Mouse (Mus musculus) heart, postnatal 0 days (tissue): ENCODE measurements around the gene Cyp2g1. TPM values are rescaled to one million over a fixed set of nuclear protein-coding genes. Genes with fewer than 3 reads are reported as not detected.
A peak's percentile ranks its signal among the peaks of the same experiment; 100 is the strongest.
"Not testable (repeated sequence)": the region's sequence is repeated elsewhere in the genome, so short reads cannot be mapped to it uniquely, and the experiment has no call there.

Experiments used
- ATAC-seq: fragments of 200-750 bp; cut with Nextera tagmentation; 2 replicates; pipeline ENCODE4 v1.8.0; 2017; ENCODE audit warnings: low read depth, moderate number of reproducible peaks, moderate library complexity; ENCODE audit not compliant: insufficient read depth
- DNase-seq: peaks from one replicate; pipeline ENCODE4 v3.0.0-alpha.2; 2016; ENCODE audit warnings: low spot score
- H3K27ac ChIP-seq: fragments of 300-500 bp; sonication (generic); 2 replicates; pipeline ENCODE4 v1.5.1; 2014; ENCODE audit warnings: low read depth, mild to moderate bottlenecking
- H3K27me3 ChIP-seq: fragments of 300-500 bp; sonication (generic); 2 replicates; pipeline ENCODE4 v1.6.1; 2014; ENCODE audit warnings: low read length, mixed read lengths; ENCODE audit not compliant: control insufficient read depth, insufficient read depth
- H3K36me3 ChIP-seq: fragments of 300-500 bp; sonication (generic); replicated peaks from 2 replicates; pipeline ENCODE4 v1.6.1; 2014; ENCODE audit warnings: low read length, mixed read lengths; ENCODE audit not compliant: control insufficient read depth, insufficient read depth
- H3K4me1 ChIP-seq: fragments of 300-500 bp; sonication (generic); 2 replicates; pipeline ENCODE4 v1.6.1; 2014; ENCODE audit warnings: antibody characterized with exemption; ENCODE audit not compliant: control insufficient read depth, insufficient read depth
- H3K4me2 ChIP-seq: fragments of 300-500 bp; sonication (generic); 2 replicates; pipeline ENCODE4 v1.6.1; 2014; ENCODE audit warnings: low read depth, mild to moderate bottlenecking, low read length, moderate library complexity
- H3K4me3 ChIP-seq: fragments of 300-500 bp; sonication (generic); 2 replicates; pipeline ENCODE4 v1.5.1; 2014; ENCODE audit warnings: low read depth, low read length
- H3K9ac ChIP-seq: fragments of 300-500 bp; sonication (generic); replicated peaks from 2 replicates; pipeline ENCODE4 v1.6.1; 2014; ENCODE audit warnings: low read depth, low read length, mixed read lengths
- H3K9me3 ChIP-seq: fragments of 300-500 bp; sonication (generic); replicated peaks from 2 replicates; pipeline ENCODE4 v1.6.1; 2016; ENCODE audit warnings: low read length; ENCODE audit not compliant: control insufficient read depth
- CTCF ChIP-seq: IDR thresholded peaks from 2 replicates; pipeline ENCODE4 v1.5.1; 2016; ENCODE audit warnings: antibody characterized with exemption, control low read depth, low read depth
- EP300 ChIP-seq: IDR thresholded peaks from 2 replicates; pipeline ENCODE4 v1.6.1; 2016; ENCODE audit warnings: antibody characterized with exemption, low read depth
- WGBS: fragments of 180-500 bp; shearing (Covaris S2); extraction: QIAGEN DNeasy Blood & Tissue Kit; methylation state at CpG from one replicate; pipeline ENCODE4 v1.1.7; 2014; 5-methylcytosine and 5-hydroxymethylcytosine counted together
- polyA plus RNA-seq: library from polyadenylated mRNA; unstranded; fragments of >200 nt; fragmentation: Nextera tagmentation; extraction: Ambion mirVana; gene quantifications from 2 replicates; pipeline ENCODE4 v1.2.1, GENCODE M21; 2015
- total RNA-seq: library from RNA; depleted of rRNA; stranded (reverse); fragments of >200 nt; gene quantifications from 2 replicates; pipeline ENCODE4 v1.2.3, GENCODE M21; 2014; ENCODE audit warnings: low replicate concordance

Cyp2g1 gene
- total and polyA plus RNA-seq, 2 experiments from 2014 or later, result not detected

- no peaks in the 10 kb centered on the region for H3K36me3 ChIP-seq
- H3K4me2 ChIP-seq, result no peak overlapping the region
- DNase-seq, result no peak
- 21% methylated on average over 6 of the region's 6 CpGs for WGBS
- no peaks in the 10 kb centered on the region for H3K27me3 ChIP-seq
- TF ChIP-seq EP300 (no peak), CTCF (peak; percentile 49)
- H3K9me3 ChIP-seq, result no peaks in the 10 kb centered on the region
- H3K27ac ChIP-seq, result no peak overlapping the region
- H3K9ac ChIP-seq, result no peak overlapping the region
- no peak overlapping the region for H3K4me3 ChIP-seq
- ATAC-seq, result no peak
- no peaks in the 10 kb centered on the region for H3K4me1 ChIP-seq
Observed at GRCm38 (mm10) chr7:26778474-26778873, 30.2 kb upstream of the Cyp2g1 start.

DNA sequence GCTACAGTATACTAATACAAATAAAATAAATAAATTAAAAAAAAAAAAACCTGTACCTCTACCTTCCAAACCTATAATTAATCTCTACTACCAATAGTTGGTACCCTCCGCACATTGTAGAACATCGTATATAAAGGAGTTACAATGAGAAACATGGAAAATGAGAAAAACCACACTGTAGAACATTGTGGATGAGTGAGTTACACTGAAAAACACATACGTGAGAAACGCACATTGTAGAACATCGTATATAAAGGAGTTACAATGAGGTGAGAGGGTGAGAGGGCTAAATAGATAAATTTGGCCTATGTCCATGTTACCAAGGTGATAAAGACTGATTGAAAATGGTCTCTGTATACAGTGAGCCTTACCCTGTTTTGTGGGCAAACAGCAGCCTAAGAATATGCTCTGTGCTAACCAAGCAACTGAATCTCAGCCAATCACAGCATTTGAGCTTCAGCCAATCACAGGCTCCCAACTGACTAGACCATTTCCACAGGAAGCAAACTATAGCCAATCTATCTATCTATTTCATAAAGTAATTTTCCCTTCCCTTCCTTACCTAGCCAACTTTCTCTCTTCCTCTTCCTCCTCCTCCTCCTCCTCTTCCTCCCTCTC lies 28.8 kb upstream of the Cyp2g1 start:
- Histone ChIP-seq H3K36me3 (no peaks in the 10 kb centered on the region), H3K4me3 (no peak overlapping the region), H3K9me3 (no peaks in the 10 kb centered on the region), H3K27ac (no peak overlapping the region), H3K4me2 (no peak overlapping the region), H3K27me3 (no peaks in the 10 kb centered on the region), H3K9ac (no peak overlapping the region), H3K4me1 (no peaks in the 10 kb centered on the region)
- ATAC-seq, result peak; percentile 62; the same call in 1 of the 2 replicates
- DNase-seq, result no peak
- TF ChIP-seq EP300 (no peak), CTCF (no peak)
- WGBS, result 81% methylated on average over 5 of the region's 5 CpGs

- Histone ChIP-seq H3K9ac (no peak overlapping the region), H3K27ac (no peak overlapping the region), H3K27me3 (no peaks in the 10 kb centered on the region), H3K4me2 (no peak overlapping the region), H3K4me1 (no peaks in the 10 kb centered on the region), H3K9me3 (no peaks in the 10 kb centered on the region), H3K36me3 (no peaks in the 10 kb centered on the region), H3K4me3 (no peak overlapping the region)
- no peak for TF ChIP-seq EP300
- TF ChIP-seq CTCF, result no peak
- DNase-seq (no peak), ATAC-seq (no peak)
- WGBS, result 6% methylated on average over 11 of the region's 11 CpGs
Observed at GRCm38 (mm10) chr7:26780510-26780909, 28.2 kb upstream of the Cyp2g1 start.

- WGBS, result 22% methylated on average over 8 of the region's 8 CpGs
- Histone ChIP-seq H3K9me3 (no peaks in the 10 kb centered on the region), H3K27ac (no peak overlapping the region), H3K4me1 (no peaks in the 10 kb centered on the region), H3K27me3 (no peaks in the 10 kb centered on the region), H3K9ac (no peak overlapping the region), H3K4me3 (no peak overlapping the region), H3K4me2 (no peak overlapping the region), H3K36me3 (no peaks in the 10 kb centered on the region)
- ATAC-seq (no peak), DNase-seq (no peak)
- no peak for TF ChIP-seq CTCF
- TF ChIP-seq EP300, result no peak
Observed at GRCm38 (mm10) chr7:26780998-26781766, 27.5 kb upstream of the Cyp2g1 start.

DNA sequence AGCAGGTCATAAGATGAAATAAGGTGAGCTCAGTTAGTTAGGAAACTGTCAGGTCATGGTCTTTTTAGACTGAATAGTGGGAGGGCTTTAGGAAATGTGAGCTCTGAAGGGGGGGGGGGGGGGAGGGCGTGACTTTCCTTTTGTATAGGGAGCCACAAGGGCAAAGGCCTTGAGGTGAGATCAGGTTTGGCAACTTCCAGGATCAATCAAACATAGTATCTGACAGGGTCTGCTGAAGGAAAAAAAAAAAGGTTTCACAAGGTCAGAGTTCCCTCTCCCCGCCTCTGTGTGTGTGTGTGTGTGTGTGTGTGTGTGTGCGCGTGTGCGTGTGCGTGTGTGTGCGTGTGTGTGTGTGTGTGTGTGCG lies 26.9 kb upstream of the Cyp2g1 start:
- Histone ChIP-seq H3K4me1 (no peaks in the 10 kb centered on the region), H3K27me3 (no peaks in the 10 kb centered on the region), H3K4me3 (no peak overlapping the region), H3K9me3 (no peaks in the 10 kb centered on the region), H3K9ac (no peak overlapping the region), H3K27ac (no peak overlapping the region), H3K4me2 (no peak overlapping the region), H3K36me3 (no peaks in the 10 kb centered on the region)
- ATAC-seq (no peak), DNase-seq (no peak)
- TF ChIP-seq EP300, result no peak
- no peak for TF ChIP-seq CTCF
- WGBS, result 31% methylated on average over 8 of the region's 8 CpGs

DNA sequence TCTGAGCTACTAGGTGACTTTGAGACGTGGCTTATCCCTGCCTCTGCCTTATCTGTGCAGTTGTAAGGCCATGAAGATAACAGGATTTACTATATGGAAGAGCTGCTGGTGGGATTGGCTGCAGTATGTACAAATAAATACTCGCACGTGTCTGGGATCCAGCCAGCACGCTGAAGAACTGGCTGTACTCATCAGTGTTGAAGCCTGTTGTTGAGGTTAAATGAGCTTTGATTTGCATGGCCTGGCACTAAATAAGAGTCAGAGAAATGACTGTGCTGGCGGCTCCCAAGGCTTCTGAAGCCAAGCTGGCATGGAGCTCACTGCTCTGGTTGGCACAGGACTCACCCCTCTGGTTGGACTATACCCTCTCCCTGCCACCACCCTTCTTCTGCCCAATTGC lies 25.5 kb upstream of the Cyp2g1 start:
- Histone ChIP-seq H3K27ac (no peak overlapping the region), H3K9me3 (no peaks in the 10 kb centered on the region), H3K9ac (no peak overlapping the region), H3K4me2 (no peak overlapping the region), H3K4me1 (no peaks in the 10 kb centered on the region), H3K27me3 (no peaks in the 10 kb centered on the region), H3K36me3 (no peaks in the 10 kb centered on the region), H3K4me3 (no peak overlapping the region)
- ATAC-seq (no peak), DNase-seq (no peak)
- TF ChIP-seq CTCF (no peak), EP300 (no peak)
- 35% methylated on average over 5 of the region's 5 CpGs for WGBS

GRCm38 (mm10) chr7:26786013-26786412 lies 22.7 kb upstream of the Cyp2g1 start:
- not testable (repeated sequence) for H3K4me2 ChIP-seq, H3K9ac ChIP-seq, H3K4me3 ChIP-seq, H3K27ac ChIP-seq, H3K27me3 ChIP-seq, H3K4me1 ChIP-seq, H3K36me3 ChIP-seq, ATAC-seq, DNase-seq, H3K9me3 ChIP-seq
- WGBS, result 40% methylated on average over 1 of the region's 1 CpGs
